In genomic region chr6:6005762-6006431, GRCm38 (mm10) we compare ENCODE assay signal across 9 mouse cellular contexts.
A peak's percentile ranks its signal among the peaks of the same experiment; 100 is the strongest.
DNase-seq lines count a peak whose midpoint lies in the region; ATAC-seq lines count a peak whose summit lies in the region.
"Had no signal": no experiment of that assay in that cellular context is flagged by ENCODE, and none has a peak within 500 bp of the region (broad histone marks: within the 10 kb centered on the region; RNA-seq: fewer than 3 reads in every experiment).

No protein-coding gene starts in this region.

- H3K9ac ChIP-seq in hindbrain, embryonic 14.5 days, result peak overlapping the region; percentile 51

- peak; percentile 87 for DNase-seq in ZHBTc4 (ENCODE audit: low read depth, low spot score)
- peak; percentile 83 to 87 for DNase-seq in cerebellum, postnatal 25 days
- peak; percentile 74 to 76 for DNase-seq in frontal cortex, postnatal 36 days (ENCODE audit: low spot score in 2 of 2)
- peak; percentile 88 for DNase-seq in hindbrain, embryonic 14.5 days (ENCODE audit: low spot score)
- DNase-seq in layer of hippocampus, postnatal 25 days (ENCODE audit: extremely low spot score in 1 of 2, low spot score in 1 of 2), result peak; percentile 74 to 77
- DNase-seq in lung, postnatal 10 days, result peak; percentile 84
- peak; percentile 91 for DNase-seq in retina, embryonic 14.5 days (ENCODE audit: low spot score)
- peak; percentile 69 for DNase-seq in urinary bladder, postnatal 14 days (ENCODE audit: low spot score)

- no peaks in the 10 kb centered on the region for H3K4me1 ChIP-seq in hindbrain, embryonic 14.5 days (replicated peaks; ENCODE audit: control insufficient read depth, insufficient read depth, low read length)

- ATAC-seq in hindbrain, embryonic 14.5 days (ENCODE audit: low FRiP score), result peak; percentile 94

- no peaks in the 10 kb centered on the region for H3K36me3 ChIP-seq in hindbrain, embryonic 14.5 days (replicated peaks; ENCODE audit: control insufficient read depth, insufficient read depth)

- H3K4me2 ChIP-seq in hindbrain, embryonic 14.5 days (replicated peaks), result peak overlapping the region; percentile 94

- WGBS in hindbrain, embryonic 14.5 days, result 2% methylated on average over 42 of the region's 42 CpGs

- H3K27ac ChIP-seq in hindbrain, embryonic 14.5 days, result no peak overlapping the region

- H3K4me3 ChIP-seq in hindbrain, embryonic 14.5 days (replicated peaks; ENCODE audit: low read length), result peak overlapping the region; percentile 56
- H3K4me3 ChIP-seq: myocyte had no signal

- H3K9me3 ChIP-seq in hindbrain, embryonic 14.5 days (ENCODE audit: control insufficient read depth, low read length), result no peaks in the 10 kb centered on the region

- H3K27me3 ChIP-seq in hindbrain, embryonic 14.5 days (ENCODE audit: control insufficient read depth, insufficient read depth, low read length), result 0 out of 2 replicates have a peak, but pooled peaks cover 7% of the 10 kb centered on the region
